Mouse (Mus musculus): ENCODE results near the gene Six5.

DNA sequence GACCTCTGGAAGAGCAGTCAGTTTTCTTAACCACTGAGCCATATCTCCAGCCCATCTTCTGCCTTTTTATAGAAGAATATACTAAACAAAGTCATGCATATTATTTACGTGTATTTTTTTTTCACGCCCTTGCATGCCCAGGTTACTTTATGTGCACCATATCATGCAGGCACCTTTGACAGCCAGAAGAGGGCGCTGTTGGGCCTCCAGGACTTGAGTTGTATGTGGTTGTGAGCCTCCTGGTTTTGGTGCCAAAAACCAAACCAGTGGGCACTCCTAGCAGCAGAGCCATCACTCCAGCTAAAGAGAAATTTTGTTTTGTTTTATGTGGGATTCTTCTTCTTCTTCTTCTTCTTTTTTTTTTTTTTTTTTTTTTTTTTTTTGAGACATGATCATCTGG, 24.9 kb upstream of the Six5 start:
- TF ChIP-seq KAT2A (conservative IDR thresholded peaks at IDR 0.05; ENCODE audit: low read depth, low read length) (no peak), TBP (IDR thresholded peaks at IDR 0.05; ENCODE audit: low read depth, low read length) (no peak), JUND (IDR thresholded peaks at IDR 0.05; ENCODE audit: low read depth, low read length) (no peak), POLR2A (IDR thresholded peaks at IDR 0.05; ENCODE audit: control insufficient read depth in 1 of 2, insufficient read depth in 1 of 2, low read depth in 1 of 2, low read length in 2 of 2, poor library complexity in 1 of 2) (no peak)
